Mouse (Mus musculus): ENCODE results near the gene Mapk12. TPM values are rescaled to one million over a fixed set of nuclear protein-coding genes. Genes with fewer than 3 reads are reported as not detected.

Gene Mapk12
- polyA plus RNA-seq, 1 experiment, result not detected

GRCm38 (mm10) chr15:89150041-89150390 is 9.5 kb upstream of the Mapk12 start:
- Histone ChIP-seq H3K4me1 (peaks cover 48% of the 10 kb centered on the region), H3K27me3 (replicated peaks) (peaks cover 86% of the 10 kb centered on the region), H3K4me3 (replicated peaks) (peak overlapping the region; percentile 92), H3K36me3 (replicated peaks; ENCODE audit: low read length) (no peaks in the 10 kb centered on the region), H3K9me3 (peaks cover 14% of the 10 kb centered on the region)
- no peak for TF ChIP-seq FLI1 (IDR thresholded peaks at IDR 0.05; ENCODE audit: low read length)
- no peak for TF ChIP-seq GATA1 (IDR thresholded peaks at IDR 0.05; ENCODE audit: borderline replicate concordance, low read length)

- Histone ChIP-seq H3K36me3 (replicated peaks; ENCODE audit: low read length) (no peaks in the 10 kb centered on the region), H3K27me3 (replicated peaks) (peaks cover 88% of the 10 kb centered on the region), H3K9me3 (peaks cover 14% of the 10 kb centered on the region), H3K4me1 (peaks cover 51% of the 10 kb centered on the region), H3K4me3 (replicated peaks) (peak within 1 kb of the TSS; percentile 92)
- no peak for TF ChIP-seq GATA1 (IDR thresholded peaks at IDR 0.05; ENCODE audit: borderline replicate concordance, low read length)
- no peak for TF ChIP-seq FLI1 (IDR thresholded peaks at IDR 0.05; ENCODE audit: low read length)
Observed at GRCm38 (mm10) chr15:89149271-89150040, 9.0 kb upstream of the Mapk12 start, which contains the start of gene Mapk11. TSS of gene Mapk11 (minus strand) at chr15:89149628.

GRCm38 (mm10) chr15:89148496-89149270 is 8.2 kb upstream of the Mapk12 start:
- Histone ChIP-seq H3K27me3 (replicated peaks) (peaks cover 88% of the 10 kb centered on the region), H3K4me1 (peaks cover 51% of the 10 kb centered on the region), H3K4me3 (replicated peaks) (peak overlapping the region; percentile 92), H3K9me3 (peaks cover 14% of the 10 kb centered on the region), H3K36me3 (replicated peaks; ENCODE audit: low read length) (no peaks in the 10 kb centered on the region)
- no peak for TF ChIP-seq GATA1 (IDR thresholded peaks at IDR 0.05; ENCODE audit: borderline replicate concordance, low read length)
- no peak for TF ChIP-seq FLI1 (IDR thresholded peaks at IDR 0.05; ENCODE audit: low read length)

GRCm38 (mm10) chr15:89147895-89148294 is 7.4 kb upstream of the Mapk12 start:
- no peaks in the 10 kb centered on the region for H3K36me3 ChIP-seq (replicated peaks; ENCODE audit: low read length)
- peaks cover 91% of the 10 kb centered on the region for H3K27me3 ChIP-seq (replicated peaks)
- H3K4me3 ChIP-seq (replicated peaks), result no peak overlapping the region
- peaks cover 55% of the 10 kb centered on the region for H3K4me1 ChIP-seq
- no peak for TF ChIP-seq FLI1 (IDR thresholded peaks at IDR 0.05; ENCODE audit: low read length)
- no peak for TF ChIP-seq GATA1 (IDR thresholded peaks at IDR 0.05; ENCODE audit: borderline replicate concordance, low read length)
- peaks cover 14% of the 10 kb centered on the region for H3K9me3 ChIP-seq

GRCm38 (mm10) chr15:89147456-89147855 is 7.0 kb upstream of the Mapk12 start:
- peaks cover 14% of the 10 kb centered on the region for H3K9me3 ChIP-seq
- no peaks in the 10 kb centered on the region for H3K36me3 ChIP-seq (replicated peaks; ENCODE audit: low read length)
- peaks cover 55% of the 10 kb centered on the region for H3K4me1 ChIP-seq
- TF ChIP-seq FLI1 (IDR thresholded peaks at IDR 0.05; ENCODE audit: low read length), result no peak
- no peak for TF ChIP-seq GATA1 (IDR thresholded peaks at IDR 0.05; ENCODE audit: borderline replicate concordance, low read length)
- peaks cover 91% of the 10 kb centered on the region for H3K27me3 ChIP-seq (replicated peaks)
- no peak overlapping the region for H3K4me3 ChIP-seq (replicated peaks)

GRCm38 (mm10) chr15:89147024-89147423 is 6.5 kb upstream of the Mapk12 start:
- H3K27me3 ChIP-seq (replicated peaks), result peaks cover 91% of the 10 kb centered on the region
- peaks cover 55% of the 10 kb centered on the region for H3K4me1 ChIP-seq
- H3K9me3 ChIP-seq, result peaks cover 14% of the 10 kb centered on the region
- no peak for TF ChIP-seq GATA1 (IDR thresholded peaks at IDR 0.05; ENCODE audit: borderline replicate concordance, low read length)
- no peak for TF ChIP-seq FLI1 (IDR thresholded peaks at IDR 0.05; ENCODE audit: low read length)
- H3K36me3 ChIP-seq (replicated peaks; ENCODE audit: low read length), result no peaks in the 10 kb centered on the region
- H3K4me3 ChIP-seq (replicated peaks), result no peak overlapping the region

GRCm38 (mm10) chr15:89146537-89146936 is 6.0 kb upstream of the Mapk12 start:
- Histone ChIP-seq H3K4me3 (replicated peaks) (peak overlapping the region; percentile 70), H3K4me1 (peaks cover 55% of the 10 kb centered on the region), H3K27me3 (replicated peaks) (peaks cover 95% of the 10 kb centered on the region), H3K36me3 (replicated peaks; ENCODE audit: low read length) (no peaks in the 10 kb centered on the region), H3K9me3 (peaks cover 14% of the 10 kb centered on the region)
- TF ChIP-seq FLI1 (IDR thresholded peaks at IDR 0.05; ENCODE audit: low read length), result no peak
- TF ChIP-seq GATA1 (IDR thresholded peaks at IDR 0.05; ENCODE audit: borderline replicate concordance, low read length), result no peak

GRCm38 (mm10) chr15:89145813-89146350 is 5.4 kb upstream of the Mapk12 start:
- TF ChIP-seq GATA1 (IDR thresholded peaks at IDR 0.05; ENCODE audit: borderline replicate concordance, low read length) (no peak), FLI1 (IDR thresholded peaks at IDR 0.05; ENCODE audit: low read length) (no peak)
- H3K4me3 ChIP-seq (replicated peaks), result no peak overlapping the region
- peaks cover 59% of the 10 kb centered on the region for H3K4me1 ChIP-seq
- no peaks in the 10 kb centered on the region for H3K36me3 ChIP-seq (replicated peaks; ENCODE audit: low read length)
- H3K9me3 ChIP-seq, result peaks cover 14% of the 10 kb centered on the region
- H3K27me3 ChIP-seq (replicated peaks), result peaks cover 99% of the 10 kb centered on the region

GRCm38 (mm10) chr15:89144965-89145364 is 4.5 kb upstream of the Mapk12 start:
- peaks cover 100% of the 10 kb centered on the region for H3K27me3 ChIP-seq (replicated peaks)
- H3K4me1 ChIP-seq, result peaks cover 65% of the 10 kb centered on the region
- H3K36me3 ChIP-seq (replicated peaks; ENCODE audit: low read length), result no peaks in the 10 kb centered on the region
- H3K4me3 ChIP-seq (replicated peaks), result no peak overlapping the region
- peaks cover 14% of the 10 kb centered on the region for H3K9me3 ChIP-seq
- no peak for TF ChIP-seq FLI1 (IDR thresholded peaks at IDR 0.05; ENCODE audit: low read length)

GRCm38 (mm10) chr15:89143134-89143533 is 2.6 kb upstream of the Mapk12 start:
- H3K4me1 ChIP-seq, result peaks cover 49% of the 10 kb centered on the region
- H3K36me3 ChIP-seq (replicated peaks; ENCODE audit: low read length), result no peaks in the 10 kb centered on the region
- peaks cover 100% of the 10 kb centered on the region for H3K27me3 ChIP-seq (replicated peaks)
- H3K9me3 ChIP-seq, result peaks cover 10% of the 10 kb centered on the region
- TF ChIP-seq FLI1 (IDR thresholded peaks at IDR 0.05; ENCODE audit: low read length) (no peak), GATA1 (IDR thresholded peaks at IDR 0.05; ENCODE audit: borderline replicate concordance, low read length) (no peak)
- no peak overlapping the region for H3K4me3 ChIP-seq (replicated peaks)
